Mouse (Mus musculus) skeletal muscle tissue, adult 2 months (tissue): ENCODE measurements around the gene Scgb1b18.
"Not testable (repeated sequence)": the region's sequence is repeated elsewhere in the genome, so short reads cannot be mapped to it uniquely, and the experiment has no call there.

Experiments used
- DNase-seq: peaks from one replicate; pipeline ENCODE4 v3.0.0-alpha.2; 2012; ENCODE audit warnings: low read depth, low spot score

The Scgb1b18 gene

DNA sequence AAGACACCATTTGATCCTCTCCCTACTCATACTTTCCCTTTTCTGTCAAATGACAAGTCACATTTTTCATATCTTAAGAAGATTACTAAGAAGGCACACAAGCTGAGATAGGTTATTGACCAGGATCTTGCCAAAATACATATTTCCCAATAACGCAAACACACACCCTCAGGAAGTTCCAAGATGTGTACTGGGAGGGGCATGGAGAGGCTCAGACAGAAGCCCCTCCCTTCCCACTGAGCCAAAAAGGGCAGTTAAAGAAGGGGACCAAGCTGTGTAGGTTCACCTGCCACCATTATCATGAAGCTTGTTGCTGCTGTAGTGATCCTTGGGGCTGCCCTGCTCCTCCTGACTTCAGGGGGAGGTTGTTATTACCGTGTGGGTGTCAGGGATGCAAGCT is at the start of gene Scgb1b18:
Gene Scgb1b18 (plus strand): TSS at position 301 of the 400 bp plus-strand sequence.
- DNase-seq = not testable (repeated sequence)

GRCm38 (mm10) chr7:33173764-33174163 is 11.6 kb upstream of the Scgb1b18 start, which contains the start of gene Scgb2b18:
Gene Scgb2b18, minus strand, starts transcription at chr7:33173864.
- DNase-seq = not testable (repeated sequence)
